Mouse (Mus musculus) liver, embryonic 18 days (tissue): ENCODE measurements around the gene Styxl1. TPM values are rescaled to one million over a fixed set of nuclear protein-coding genes. Genes with fewer than 3 reads are reported as not detected.

ENCODE experiments used
- polyA plus RNA-seq: library from polyadenylated mRNA; depleted of rRNA; stranded (reverse); fragments of >200 nt; gene quantifications from 2 replicates; pipeline ENCODE4 v1.2.3, GENCODE M21; 2012; rRNA removed

The Styxl1 gene
- 0.12 and 0.13 TPM in 2 replicates for polyA plus RNA-seq

GRCm38 (mm10) chr5:135777796-135778470, at the start of gene Styxl1:
Gene Styxl1, minus strand, starts transcription at chr5:135778385.

DNA sequence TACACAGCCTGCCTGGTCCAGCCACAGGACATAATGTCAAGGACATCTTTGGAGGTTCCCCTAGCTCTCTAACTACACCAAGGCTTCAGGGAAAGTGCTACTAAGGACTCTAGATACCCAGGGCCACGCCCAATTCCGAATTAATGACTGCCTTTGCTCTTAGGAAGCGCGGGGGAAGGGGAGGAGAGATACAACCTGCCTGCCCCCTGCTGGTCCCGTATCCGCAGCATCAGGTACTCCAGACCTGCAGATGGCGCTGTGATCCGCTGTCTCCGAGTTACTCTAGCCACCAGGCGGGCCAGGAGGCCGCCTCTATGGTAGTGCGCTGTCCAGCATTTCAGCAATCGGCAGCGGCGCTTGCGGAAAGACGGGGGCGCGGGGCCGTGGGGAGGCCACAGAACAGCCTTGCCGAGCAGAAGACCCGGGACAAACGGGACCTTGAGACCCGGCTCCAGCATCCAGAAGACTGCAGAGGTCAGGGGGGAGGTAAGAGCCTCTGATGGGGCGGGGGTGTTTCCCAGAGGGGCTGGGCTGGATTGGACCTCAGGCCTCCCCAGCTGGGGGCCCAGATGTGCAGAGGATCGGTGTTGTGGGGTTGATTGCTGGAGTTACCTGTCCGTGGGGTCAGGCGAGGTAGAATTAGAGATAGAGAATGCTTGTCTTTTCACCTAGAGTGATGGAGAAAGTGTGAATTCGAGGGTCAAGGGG, 28.5 kb upstream of the Styxl1 start, which contains the start of gene Srrm3:
Gene Srrm3, plus strand, starts transcription at position 336 of the 708 bp plus-strand sequence.

GRCm38 (mm10) chr5:135778471-135779445, 573 bp upstream of the Styxl1 start, which contains the start of gene Mdh2:
Gene Mdh2, plus strand, starts transcription at chr5:135778480.

GRCm38 (mm10) chr5:135743741-135744609, 34.2 kb downstream of the Styxl1 start, which contains the start of gene Tmem120a:
Gene Tmem120a, minus strand, starts transcription at chr5:135744448.

Other genes starting within 250 kb of the Styxl1 start
- gene Hip1, start 233.3 kb downstream of the Styxl1 start, polyA plus RNA-seq: 2.8 and 3.3 TPM in 2 replicates
- gene Ccl26, start 214.8 kb downstream of the Styxl1 start, polyA plus RNA-seq: not detected in 2 replicates
- gene Ccl24, start 205.3 kb downstream of the Styxl1 start, polyA plus RNA-seq: 10.4 and 22.5 TPM in 2 replicates
- gene Rhbdd2, start 145.8 kb downstream of the Styxl1 start, polyA plus RNA-seq: 5.5 and 7.7 TPM in 2 replicates
- gene Por, start 108.4 kb downstream of the Styxl1 start, polyA plus RNA-seq: 137 and 194 TPM in 2 replicates
- gene Tmem120a, start 33.9 kb downstream of the Styxl1 start, polyA plus RNA-seq: 9.3 and 10.8 TPM in 2 replicates
- 216 and 219 TPM in 2 replicates for gene Mdh2, start 95 bp upstream of the Styxl1 start, polyA plus RNA-seq
- 0.01 TPM in 2 replicates for gene Srrm3, start 28.5 kb upstream of the Styxl1 start, polyA plus RNA-seq
- gene Hspb1, start 109.5 kb upstream of the Styxl1 start, polyA plus RNA-seq: 2.9 and 4.0 TPM in 2 replicates
- 27.1 and 28.2 TPM in 2 replicates for gene Ywhag, start 156.2 kb upstream of the Styxl1 start, polyA plus RNA-seq
- 2.4 and 2.9 TPM in 2 replicates for gene Ssc4d, start 196.1 kb upstream of the Styxl1 start, polyA plus RNA-seq
- not detected in 2 replicates for gene Zp3, start 201.7 kb upstream of the Styxl1 start, polyA plus RNA-seq
- gene Dtx2, start 216.4 kb upstream of the Styxl1 start, polyA plus RNA-seq: 4.2 and 4.4 TPM in 2 replicates